Mouse (Mus musculus) MEL (cell line): ENCODE measurements around the gene Slc39a13. TPM values are rescaled to one million over a fixed set of nuclear protein-coding genes. Genes with fewer than 3 reads are reported as not detected.

Source experiments
- DNase-seq: peaks from one replicate; pipeline ENCODE4 v3.0.0; 2011; ENCODE audit warnings: low read depth, low spot score
- H3K27ac ChIP-seq: 2 replicates; pipeline ENCODE4 v1.5.1; 2012; ENCODE audit warnings: low read depth, mild to moderate bottlenecking, control low read depth, low read length, moderate library complexity; ENCODE audit not compliant: control insufficient read depth
- H3K27me3 ChIP-seq, 2 experiments: fragments of 150-350 bp in 1 of 2; sonication (generic) in 1 of 2; 2 replicates each; pipeline ENCODE4 v1.6.1; 2012; ENCODE audit warnings: low read length in 2 of 2, mild to moderate bottlenecking in 2 of 2, improper control_type of control experiment in 1 of 2, moderate library complexity in 1 of 2; ENCODE audit not compliant: insufficient read depth in 2 of 2, control insufficient read depth in 1 of 2
- H3K36me3 ChIP-seq, 2 experiments: 2 replicates each; pipeline ENCODE4 v1.6.1; 2012 to 2014; ENCODE audit warnings: low read length in 2 of 2, improper control_type of control experiment in 1 of 2, inconsistent platforms in 1 of 2, mild to moderate bottlenecking in 1 of 2; ENCODE audit not compliant: insufficient read depth in 2 of 2, control insufficient read depth in 1 of 2
- H3K4me1 ChIP-seq, 2 experiments: fragments of 150-350 bp in 1 of 2; sonication (generic) in 1 of 2; 2 replicates each; pipeline ENCODE4 v1.6.1; 2012; ENCODE audit warnings: low read length in 2 of 2, improper control_type of control experiment in 1 of 2, mild to moderate bottlenecking in 1 of 2; ENCODE audit not compliant: insufficient read depth in 2 of 2, control insufficient read depth in 1 of 2
- H3K4me3 ChIP-seq, 2 experiments: fragments of 150-350 bp in 1 of 2; sonication (generic) in 1 of 2; 2 replicates each; pipeline ENCODE4 v1.5.1; 2012; ENCODE audit warnings: low read depth in 2 of 2, low read length in 2 of 2, mild to moderate bottlenecking in 2 of 2, moderate library complexity in 2 of 2, control low read depth in 1 of 2, improper control_type of control experiment in 1 of 2; ENCODE audit not compliant: control insufficient read depth in 1 of 2, insufficient read depth in 1 of 2
- H3K79me2 ChIP-seq: 2 replicates; pipeline ENCODE4 v1.6.1; 2012; ENCODE audit warnings: mild to moderate bottlenecking, low read length, moderate library complexity; ENCODE audit not compliant: control insufficient read depth, poor library complexity, insufficient read depth
- H3K9ac ChIP-seq: 2 replicates; pipeline ENCODE4 v1.6.1; 2012; ENCODE audit warnings: low read depth, mild to moderate bottlenecking, control low read depth, low read length, moderate library complexity; ENCODE audit not compliant: control insufficient read depth, poor library complexity, severe bottlenecking
- H3K9me3 ChIP-seq: fragments of 150-350 bp; sonication (generic); replicated peaks from 2 replicates; pipeline ENCODE4 v1.6.1; 2012; ENCODE audit warnings: mild to moderate bottlenecking, low read length, improper control_type of control experiment, moderate library complexity; ENCODE audit not compliant: insufficient read depth
- CHD1 ChIP-seq: IDR thresholded peaks from 2 replicates; pipeline ENCODE4 v1.6.1; 2012; ENCODE audit warnings: low read depth, mild to moderate bottlenecking, inconsistent platforms, low read length, improper control_type of control experiment
- CHD2 ChIP-seq: IDR thresholded peaks from 2 replicates; pipeline ENCODE4 v1.6.1; 2011; ENCODE audit warnings: low read length, improper control_type of control experiment
- E2F4 ChIP-seq: IDR thresholded peaks from 2 replicates; pipeline ENCODE4 v1.6.1; 2011; ENCODE audit warnings: low read depth, low read length, improper control_type of control experiment, borderline replicate concordance
- ELF1 ChIP-seq: IDR thresholded peaks from 2 replicates; pipeline ENCODE4 v1.6.1; 2014; ENCODE audit warnings: low read depth, mild to moderate bottlenecking, inconsistent platforms, low read length, improper control_type of control experiment, moderate library complexity
- EP300 ChIP-seq, 2 experiments: IDR thresholded peaks; 2 replicates each; pipeline ENCODE4 v1.6.1; 2011; ENCODE audit warnings: improper control_type of control experiment in 2 of 2, low read length in 2 of 2, low read depth in 1 of 2, mild to moderate bottlenecking in 1 of 2
- ETS1 ChIP-seq: IDR thresholded peaks from 2 replicates; pipeline ENCODE4 v1.6.1; 2012; ENCODE audit warnings: low read depth, mild to moderate bottlenecking, inconsistent platforms, low read length, improper control_type of control experiment, moderate library complexity
- GABPA ChIP-seq: IDR thresholded peaks from 2 replicates; pipeline ENCODE4 v1.6.1; 2012; ENCODE audit warnings: low read depth, mild to moderate bottlenecking, inconsistent platforms, low read length, improper control_type of control experiment, moderate library complexity
- GATA1 ChIP-seq: IDR thresholded peaks from 2 replicates; pipeline ENCODE4 v1.6.1; 2011; ENCODE audit warnings: low read depth, low read length, improper control_type of control experiment
- KAT2A ChIP-seq: conservative IDR thresholded peaks from 2 replicates; pipeline ENCODE4 v1.6.1; 2012; ENCODE audit warnings: low read depth, low read length, improper control_type of control experiment, inconsistent platforms
- MAX ChIP-seq: IDR thresholded peaks from 2 replicates; pipeline ENCODE4 v1.6.1; 2011; ENCODE audit warnings: low read length, improper control_type of control experiment
- MEF2A ChIP-seq: IDR thresholded peaks from 2 replicates; pipeline ENCODE4 v1.6.1; 2014; ENCODE audit warnings: low read depth, mild to moderate bottlenecking, inconsistent platforms, low read length, improper control_type of control experiment; ENCODE audit not compliant: poor library complexity, insufficient replicate concordance, severe bottlenecking; ENCODE audit errors: extremely low read depth
- MXI1 ChIP-seq: IDR thresholded peaks from 2 replicates; pipeline ENCODE4 v1.6.1; 2011; ENCODE audit warnings: mild to moderate bottlenecking, low read depth, low read length, improper control_type of control experiment
- MYB ChIP-seq: IDR thresholded peaks from 2 replicates; pipeline ENCODE4 v1.6.1; 2011; ENCODE audit warnings: mild to moderate bottlenecking, low read depth, low read length, improper control_type of control experiment
- MYC ChIP-seq: IDR thresholded peaks from 2 replicates; pipeline ENCODE4 v1.6.1; 2011; ENCODE audit warnings: low read depth, mild to moderate bottlenecking, low read length, improper control_type of control experiment, moderate library complexity
- NRF1 ChIP-seq: IDR thresholded peaks from 2 replicates; pipeline ENCODE4 v1.6.1; 2014; ENCODE audit warnings: low read depth, mild to moderate bottlenecking, inconsistent platforms, low read length, improper control_type of control experiment, moderate library complexity; ENCODE audit not compliant: poor library complexity, insufficient read depth, severe bottlenecking
- POLR2AphosphoS5 ChIP-seq: IDR thresholded peaks from 2 replicates; pipeline ENCODE4 v1.6.1; 2012; ENCODE audit warnings: low read depth, borderline replicate concordance, mild to moderate bottlenecking, inconsistent platforms, low read length, moderate library complexity, mixed read lengths
- RCOR1 ChIP-seq: IDR thresholded peaks from 2 replicates; pipeline ENCODE4 v1.6.1; 2012; ENCODE audit warnings: low read depth, mild to moderate bottlenecking, inconsistent platforms, low read length, improper control_type of control experiment
- TAL1 ChIP-seq: IDR thresholded peaks from 2 replicates; pipeline ENCODE4 v1.6.1; 2012; ENCODE audit warnings: mild to moderate bottlenecking, inconsistent platforms, low read length, moderate library complexity, mixed read lengths
- UBTF ChIP-seq: IDR thresholded peaks from 2 replicates; pipeline ENCODE4 v1.6.1; 2012; ENCODE audit warnings: low read depth, mild to moderate bottlenecking, inconsistent platforms, low read length, improper control_type of control experiment, moderate library complexity, borderline replicate concordance; ENCODE audit not compliant: insufficient read depth
- USF2 ChIP-seq, 2 experiments: IDR thresholded peaks; 2 replicates each; pipeline ENCODE4 v1.6.1; 2011 to 2012; ENCODE audit warnings: improper control_type of control experiment in 2 of 2, low read length in 2 of 2, borderline replicate concordance in 1 of 2, inconsistent platforms in 1 of 2, low read depth in 1 of 2, mild to moderate bottlenecking in 1 of 2; ENCODE audit not compliant: insufficient read depth in 1 of 2
- ZC3H11A ChIP-seq: IDR thresholded peaks from 2 replicates; pipeline ENCODE4 v1.6.1; 2012; ENCODE audit warnings: low read depth, mild to moderate bottlenecking, inconsistent platforms, low read length, improper control_type of control experiment
- ZNF384 ChIP-seq: IDR thresholded peaks from 2 replicates; pipeline ENCODE4 v1.6.1; 2012; ENCODE audit warnings: low read depth, mild to moderate bottlenecking, inconsistent platforms, low read length, improper control_type of control experiment
- polyA plus RNA-seq, 2 experiments: library from polyadenylated mRNA; stranded (reverse) in 1 of 2; unstranded in 1 of 2; fragments of >175 nt in 1 of 2; fragments of >200 nt in 1 of 2; gene quantifications; 2 replicates each; pipeline versions ENCODE4 v1.2.1 to v1.2.4; 2012; ENCODE audit warnings: low replicate concordance in 2 of 2, low read depth in 1 of 2; ENCODE audit not compliant: insufficient read length in 2 of 2, insufficient read depth in 1 of 2, missing spikeins in 1 of 2
- total RNA-seq: library from RNA; depleted of rRNA; stranded (reverse); fragments of 300-350 nt; gene quantifications from 2 replicates; pipeline ENCODE4 v1.2.3, GENCODE M21; 2012

Slc39a13 gene
- total and polyA plus RNA-seq, 3 experiments: 9.4 to 19.1 TPM; not detected in 1

- TF ChIP-seq MYB: no peak
- peak; percentile 52 for TF ChIP-seq CHD2
- no peak for TF ChIP-seq RCOR1
- TF ChIP-seq ZC3H11A: no peak
- TF ChIP-seq E2F4: no peak
- peak; percentile 83 for TF ChIP-seq MXI1
- TF ChIP-seq MYC: peak; percentile 66; the same call in 1 of the 2 replicates
- no peak for TF ChIP-seq USF2 (IDR thresholded peaks at IDR 0.05; ENCODE audit: borderline replicate concordance in 1 of 2, insufficient read depth in 1 of 2, low read depth in 1 of 2, low read length in 2 of 2)
- peak; percentile 40 to 53; a peak in 3 of 4 replicates for TF ChIP-seq EP300 (IDR thresholded peaks at IDR 0.05; ENCODE audit: low read depth in 1 of 2, low read length in 2 of 2)
- 0 out of 2 replicates have a peak, but pooled peaks have one; percentile 19 for TF ChIP-seq TAL1
- no peak for TF ChIP-seq CHD1
- no peak for TF ChIP-seq MEF2A
- TF ChIP-seq GABPA: no peak
- peak; percentile 82 for TF ChIP-seq MAX
- TF ChIP-seq ZNF384: no peak
- no peak for TF ChIP-seq NRF1
- TF ChIP-seq ELF1: peak; percentile 74
- no peak for TF ChIP-seq GATA1
- TF ChIP-seq ETS1: peak; percentile 75
- no peak for TF ChIP-seq UBTF
Measured at GRCm38 (mm10) chr2:91082844-91083243, 12.6 kb upstream of the Slc39a13 start (continued).

- TF ChIP-seq KAT2A (no peak), POLR2AphosphoS5 (peak; percentile 96; the same call in 1 of the 2 replicates)
- Histone ChIP-seq H3K9me3 (no peaks in the 10 kb centered on the region), H3K36me3 (peaks cover 0 to 10% of the 10 kb centered on the region in 2 experiments; a peak in 2 of 4 replicates), H3K9ac (peak within 1 kb of the TSS; percentile 63), H3K4me3 (peak within 1 kb of the TSS; percentile 24 to 35), H3K4me1 (peaks cover 5 to 16% of the 10 kb centered on the region in 2 experiments), H3K79me2 (peaks cover 1% of the 10 kb centered on the region; the same call in 1 of the 2 replicates), H3K27me3 (no peaks in the 10 kb centered on the region), H3K27ac (peak within 1 kb of the TSS; percentile 63)
- no peak for DNase-seq
Measured at GRCm38 (mm10) chr2:91081775-91082695, 11.8 kb upstream of the Slc39a13 start, which contains the start of gene Spi1. TSS of gene Spi1 (plus strand) at chr2:91082390.
